Mouse (Mus musculus): Measurements from ENCODE around the gene Nxn. TPM values are rescaled to one million over a fixed set of nuclear protein-coding genes. Genes with fewer than 3 reads are reported as not detected.

Gene Nxn
- polyA plus RNA-seq (2017; shearing (Covaris generic)): 4.4 TPM

DNA sequence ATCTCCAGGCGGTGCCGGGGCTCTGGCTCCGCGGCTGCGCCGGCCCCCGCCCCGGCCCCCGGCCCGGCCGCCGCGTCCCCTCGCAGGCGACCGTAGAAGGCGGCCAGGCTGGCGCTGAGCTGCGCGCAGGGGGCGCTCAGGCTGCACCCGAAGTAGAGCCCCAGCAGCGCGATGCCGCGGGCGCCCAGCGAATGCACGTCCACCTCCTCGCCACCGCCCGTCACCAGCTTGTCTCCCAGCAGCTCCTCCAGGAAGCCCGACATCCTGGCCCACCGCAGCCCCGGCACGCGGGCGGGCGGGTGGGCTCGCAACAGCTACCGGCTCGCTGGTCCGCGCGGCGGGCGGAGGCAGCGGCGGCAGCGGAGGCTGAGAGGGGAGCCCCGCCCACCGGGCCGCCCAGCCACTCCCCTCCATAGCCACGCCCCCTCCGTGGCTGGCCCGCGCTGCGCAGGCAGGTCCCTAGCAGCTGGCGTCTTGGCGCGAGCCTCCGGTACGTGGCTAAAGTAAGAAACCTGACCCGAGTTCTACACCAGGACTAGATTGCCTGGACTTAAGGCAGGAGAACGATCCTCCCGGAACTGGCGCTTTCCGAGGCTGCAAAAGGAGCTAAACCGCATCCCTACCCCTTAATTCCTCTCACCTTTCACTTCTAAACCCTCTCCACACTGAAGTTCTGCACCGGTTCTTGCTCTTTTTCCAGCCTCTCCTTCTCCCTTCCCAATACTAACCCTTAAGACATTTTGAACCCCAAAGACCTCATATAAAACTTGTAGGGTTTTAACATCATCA lies at the start of gene Nxn:
Gene Nxn (minus strand): TSS at position 343 of the 789 bp plus-strand sequence.

DNA sequence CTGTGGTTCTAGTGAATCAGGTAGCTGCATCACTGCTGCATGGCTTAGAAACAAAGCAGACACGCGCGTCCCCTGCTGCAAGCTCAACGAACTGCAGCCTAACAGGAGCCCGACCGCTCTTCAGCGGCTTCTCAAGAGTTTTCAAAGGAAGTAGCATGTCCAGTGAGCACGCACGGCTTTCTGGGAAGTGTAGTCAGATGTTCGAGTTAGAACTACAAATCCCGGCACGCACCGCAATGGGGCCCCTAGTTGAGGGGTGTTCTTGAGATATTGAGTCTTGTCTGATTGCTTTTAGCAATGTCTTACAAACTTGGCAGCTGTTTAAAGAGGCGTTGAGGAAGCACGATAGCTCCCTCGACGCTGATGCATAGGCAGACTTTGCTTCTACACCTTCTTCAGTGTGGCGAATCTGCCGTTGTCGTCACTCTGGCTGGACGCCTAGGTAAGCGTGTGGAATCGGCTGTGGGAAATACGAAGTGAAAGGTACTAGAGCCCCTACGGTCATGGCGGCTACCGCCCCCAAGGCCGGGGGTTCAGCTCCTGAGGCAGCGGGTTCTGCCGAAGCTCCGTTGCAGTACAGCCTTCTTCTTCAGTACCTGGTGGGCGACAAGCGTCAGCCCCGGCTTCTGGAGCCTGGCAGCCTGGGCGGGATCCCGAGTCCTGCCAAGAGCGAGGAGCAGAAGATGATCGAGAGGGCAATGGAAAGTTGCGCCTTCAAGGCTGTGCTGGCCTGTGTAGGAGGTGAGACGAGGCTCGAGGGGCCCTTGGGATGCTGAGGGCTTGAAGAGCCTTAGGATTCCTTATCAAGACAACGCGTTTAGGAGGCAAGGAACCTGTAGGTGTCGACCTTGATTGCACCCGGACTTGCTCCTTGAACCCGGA lies 8.0 kb upstream of the Nxn start, which contains the start of gene Timm22:
Gene Timm22 (plus strand): TSS at position 251 of the 882 bp plus-strand sequence.

DNA sequence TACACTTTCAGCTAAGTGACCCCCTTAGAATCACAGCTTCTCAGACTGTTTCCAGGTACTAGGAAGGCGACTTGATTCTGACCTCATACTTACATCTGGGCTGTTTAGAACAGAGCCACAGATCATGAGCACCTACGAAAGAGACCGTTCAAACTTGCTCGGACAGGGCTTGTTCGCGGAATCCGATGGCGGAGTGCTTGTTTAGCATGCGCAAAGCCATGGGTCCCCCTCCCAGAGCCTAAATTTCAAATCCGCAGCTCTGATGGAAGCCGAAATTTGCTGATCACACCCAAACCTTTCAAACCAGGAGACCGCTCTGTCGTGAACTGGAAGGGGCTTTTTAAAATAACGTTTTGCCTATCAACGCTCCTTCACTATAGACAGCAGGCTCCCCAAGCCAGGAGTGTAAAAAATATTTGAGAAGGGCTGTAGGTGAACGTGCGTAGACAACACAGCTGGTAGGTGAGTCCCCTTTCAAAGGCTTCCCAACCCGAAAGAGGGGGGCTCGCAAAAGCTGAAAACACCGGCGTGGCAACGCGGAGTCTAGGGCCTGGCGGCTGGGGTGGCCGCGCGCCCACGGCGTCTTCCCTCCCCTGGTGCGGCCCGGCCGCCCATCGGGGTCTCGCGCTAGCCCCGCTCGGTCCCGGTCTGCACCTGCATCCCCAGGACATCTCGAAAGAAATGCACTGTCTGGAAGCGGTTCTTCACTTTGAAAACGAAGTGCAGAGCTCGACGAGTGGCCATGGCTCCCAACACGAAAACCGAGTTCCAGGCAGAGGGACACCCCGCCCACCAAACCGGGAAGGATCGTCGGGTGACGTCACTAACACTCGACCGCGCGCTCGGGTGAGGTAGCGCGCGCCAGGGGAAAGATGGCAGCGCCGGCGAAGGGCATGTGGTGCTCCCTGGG lies 155.8 kb downstream of the Nxn start, which contains the start of the genes Mrm3 and Glod4:
Gene Mrm3 (plus strand): TSS at position 815 of the 910 bp plus-strand sequence.
Gene Glod4 (minus strand): TSS at position 825 of the 910 bp plus-strand sequence.

DNA sequence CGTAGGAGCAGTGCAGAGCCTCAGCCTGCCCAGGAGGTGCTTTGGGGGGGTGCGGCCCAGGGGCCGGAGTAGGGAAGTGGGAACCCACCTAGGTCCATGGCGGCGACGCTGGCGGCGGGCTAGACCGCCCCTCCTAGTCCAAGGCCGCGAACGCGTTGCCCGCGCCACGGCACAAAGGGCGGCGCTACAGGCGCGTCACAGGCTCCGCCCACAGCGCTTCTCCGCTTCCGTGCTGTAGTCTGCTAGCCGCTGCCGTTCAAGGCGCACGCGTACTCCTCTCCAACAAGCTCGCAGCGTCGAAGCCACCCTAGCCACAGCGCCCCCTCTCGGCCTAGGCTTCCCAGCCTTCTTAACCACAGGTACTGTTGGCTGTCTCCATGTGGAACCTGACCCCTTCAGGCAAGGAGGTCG lies 181.5 kb downstream of the Nxn start, which contains the start of the genes Dbil5 and Gemin4:
Gene Dbil5 (plus strand): TSS at position 219 of the 411 bp plus-strand sequence.
Gene Gemin4 (minus strand): TSS at position 275 of the 411 bp plus-strand sequence.

Other genes starting within 250 kb of the Nxn start
- 37.5 TPM for gene Vps53, start 219.5 kb downstream of the Nxn start, polyA plus RNA-seq (2017; shearing (Covaris generic))
- 2.3 TPM for gene Fam57a, start 219.5 kb downstream of the Nxn start, polyA plus RNA-seq (2017; shearing (Covaris generic))
- gene Dbil5, start 181.5 kb downstream of the Nxn start, polyA plus RNA-seq (2017; shearing (Covaris generic)): not detected
- 2.1 TPM for gene Gemin4, start 181.5 kb downstream of the Nxn start, polyA plus RNA-seq (2017; shearing (Covaris generic))
- gene Mrm3, start 155.4 kb downstream of the Nxn start, polyA plus RNA-seq (2017; shearing (Covaris generic)): 10.5 TPM
- gene Glod4, start 155.4 kb downstream of the Nxn start, polyA plus RNA-seq (2017; shearing (Covaris generic)): 48.4 TPM
- gene Timm22, start 7.8 kb upstream of the Nxn start, polyA plus RNA-seq (2017; shearing (Covaris generic)): 22.2 TPM
- 70.5 TPM for gene Abr, start 223.2 kb upstream of the Nxn start, polyA plus RNA-seq (2017; shearing (Covaris generic))